ENCODE assay signal across 21 mouse cellular contexts in the genomic region with DNA sequence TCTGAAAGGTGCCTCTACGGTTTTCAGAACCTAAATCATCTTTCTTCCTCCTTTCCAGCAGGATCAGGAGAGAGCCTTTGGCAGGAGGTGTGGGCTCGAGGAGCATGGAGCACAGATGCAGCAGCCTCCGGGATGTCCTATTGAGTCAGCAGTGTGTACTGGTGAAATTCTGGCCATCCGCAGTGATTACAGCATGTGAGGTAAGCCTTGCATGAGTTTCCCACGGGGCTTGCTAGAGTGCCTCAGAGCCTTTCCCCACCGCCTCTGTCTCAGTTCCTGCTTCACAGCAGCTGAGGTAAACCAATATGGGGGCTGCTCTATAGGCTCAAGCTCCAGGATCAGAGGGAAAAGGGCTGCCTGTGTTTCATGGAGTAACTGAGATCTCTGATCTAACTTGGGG.
DNase-seq lines count a peak whose midpoint lies in the region; ATAC-seq and TF ChIP-seq lines count a peak whose summit lies in the region.
"Had no signal": no experiment of that assay in that cellular context is flagged by ENCODE, and none has a peak within 500 bp of the region (broad histone marks: within the 10 kb centered on the region; RNA-seq: fewer than 3 reads in every experiment).

No protein-coding gene starts in this region.

- H3K36me3 ChIP-seq in limb, embryonic 13.5 days, result no peaks in the 10 kb centered on the region
- H3K36me3 ChIP-seq in limb, embryonic 10.5 days, result no peaks in the 10 kb centered on the region
- H3K36me3 ChIP-seq in limb, embryonic 14.5 days (ENCODE audit: control insufficient read depth, insufficient read depth, low read length), result no peaks in the 10 kb centered on the region
- no peaks in the 10 kb centered on the region for H3K36me3 ChIP-seq in kidney, embryonic 14.5 days (ENCODE audit: control insufficient read depth, insufficient read depth, low read length)
- H3K36me3 ChIP-seq: embryonic facial prominence, embryonic 13.5 days; heart, embryonic 13.5 days; hindbrain, embryonic 15.5 days had no signal

- no peak overlapping the region for H3K4me2 ChIP-seq in limb, embryonic 13.5 days (replicated peaks)
- no peak overlapping the region for H3K4me2 ChIP-seq in limb, embryonic 14.5 days (replicated peaks; ENCODE audit: low read depth, low read length, severe bottlenecking)
- no peak overlapping the region for H3K4me2 ChIP-seq in kidney, embryonic 14.5 days (replicated peaks; ENCODE audit: low read depth, low read length)
- H3K4me2 ChIP-seq: embryonic facial prominence, embryonic 13.5 days; forebrain, embryonic 13.5 days; heart, embryonic 13.5 days; hindbrain, embryonic 15.5 days had no signal

- peak; percentile 54; the same call in 1 of the 2 replicates for ATAC-seq in limb, embryonic 13.5 days (ENCODE audit: low FRiP score, low read depth)
- ATAC-seq in limb, embryonic 14.5 days (ENCODE audit: low FRiP score, low read depth), result peak; percentile 64; the same call in 1 of the 2 replicates
- no peak for ATAC-seq in kidney, embryonic 14.5 days (ENCODE audit: low FRiP score, low TSS enrichment)
- ATAC-seq: activated CD4-positive, CD25-positive, alpha-beta regulatory T cell, adult 4 months; forebrain, embryonic 13.5 days; forebrain, postnatal 0 days; Patski had no signal

- no peak overlapping the region for H3K9ac ChIP-seq in limb, embryonic 13.5 days
- no peak overlapping the region for H3K9ac ChIP-seq in limb, embryonic 14.5 days (ENCODE audit: low read depth, low read length, severe bottlenecking)
- H3K9ac ChIP-seq in kidney, embryonic 14.5 days (ENCODE audit: low read depth, low read length), result no peak overlapping the region
- H3K9ac ChIP-seq: embryonic facial prominence, embryonic 13.5 days; forebrain, embryonic 13.5 days; forebrain, postnatal 0 days; heart, embryonic 13.5 days; hindbrain, embryonic 15.5 days had no signal

- intact Hi-C loops in left cerebral cortex, postnatal 4 days (cut with DNase I), result no loop called here

- peaks cover 29% of the 10 kb centered on the region for H3K4me1 ChIP-seq in limb, embryonic 13.5 days
- H3K4me1 ChIP-seq in limb, embryonic 10.5 days, result peaks cover 16% of the 10 kb centered on the region
- H3K4me1 ChIP-seq in limb, embryonic 14.5 days (ENCODE audit: control insufficient read depth, insufficient read depth, low read length), result peaks cover 10% of the 10 kb centered on the region
- no peaks in the 10 kb centered on the region for H3K4me1 ChIP-seq in kidney, embryonic 14.5 days (ENCODE audit: control insufficient read depth, insufficient read depth, low read length)

- H3K27ac ChIP-seq in limb, embryonic 13.5 days, result no peak overlapping the region
- no peak overlapping the region for H3K27ac ChIP-seq in limb, embryonic 10.5 days
- H3K27ac ChIP-seq in limb, embryonic 14.5 days (replicated peaks; ENCODE audit: low read depth, low read length), result no peak overlapping the region
- no peak overlapping the region for H3K27ac ChIP-seq in kidney, embryonic 14.5 days (ENCODE audit: low read depth, low read length)
- H3K27ac ChIP-seq: embryonic facial prominence, embryonic 13.5 days; forebrain, embryonic 13.5 days; heart, embryonic 13.5 days; hindbrain, embryonic 15.5 days had no signal

- WGBS in limb, embryonic 13.5 days, result 65% methylated on average over 6 of the region's 6 CpGs
- WGBS in limb, embryonic 10.5 days, result 79% methylated on average over 6 of the region's 6 CpGs
- WGBS in limb, embryonic 14.5 days, result 52% methylated on average over 6 of the region's 6 CpGs
- 84% methylated on average over 6 of the region's 6 CpGs for WGBS in kidney, embryonic 14.5 days

- peak; percentile 37 for DNase-seq in adrenal gland, postnatal 14 days
- DNase-seq in adrenal gland, postnatal 4 days (ENCODE audit: low spot score in 2 of 2), result no peak
- no peak for DNase-seq in limb, embryonic 10.5 days (ENCODE audit: low spot score)
- peak; percentile 41 for DNase-seq in limb, embryonic 14.5 days (ENCODE audit: low spot score)
- no peak for DNase-seq in left cerebral cortex, postnatal 4 days
- DNase-seq: adrenal gland, adult 8-10 months; cerebellum, adult 18-20 months; cerebellum, adult 9-11 months; cerebellum, postnatal 36 days; forebrain, postnatal 0 days; gastrocnemius, postnatal 14 days; heart, postnatal 36 days had no signal

- no peak for TF ChIP-seq POLR2A in limb, embryonic 14.5 days (IDR thresholded peaks at IDR 0.05; ENCODE audit: borderline replicate concordance, extremely low read depth, insufficient read depth, insufficient read length)

- no peak overlapping the region for H3K4me3 ChIP-seq in limb, embryonic 13.5 days
- no peak overlapping the region for H3K4me3 ChIP-seq in limb, embryonic 10.5 days
- no peak overlapping the region for H3K4me3 ChIP-seq in limb, embryonic 14.5 days (replicated peaks; ENCODE audit: low read length)
- H3K4me3 ChIP-seq in kidney, embryonic 14.5 days (ENCODE audit: low read length), result no peak overlapping the region
- H3K4me3 ChIP-seq: embryonic facial prominence, embryonic 13.5 days; forebrain, embryonic 13.5 days; heart, embryonic 13.5 days; hindbrain, embryonic 15.5 days had no signal

- no peaks in the 10 kb centered on the region for H3K27me3 ChIP-seq in limb, embryonic 13.5 days
- H3K27me3 ChIP-seq in limb, embryonic 10.5 days (ENCODE audit: low read depth, poor library complexity, severe bottlenecking), result no peaks in the 10 kb centered on the region
- H3K27me3 ChIP-seq in limb, embryonic 14.5 days (ENCODE audit: control insufficient read depth, insufficient read depth, low read length), result no peaks in the 10 kb centered on the region
- H3K27me3 ChIP-seq in kidney, embryonic 14.5 days (ENCODE audit: control insufficient read depth, insufficient read depth, low read length), result no peaks in the 10 kb centered on the region
- H3K27me3 ChIP-seq: CH12.LX; embryonic facial prominence, embryonic 13.5 days; forebrain, embryonic 13.5 days; heart, embryonic 13.5 days; hindbrain, embryonic 15.5 days had no signal

- no peaks in the 10 kb centered on the region for H3K9me3 ChIP-seq in limb, embryonic 13.5 days
- no peaks in the 10 kb centered on the region for H3K9me3 ChIP-seq in limb, embryonic 10.5 days (replicated peaks)
- H3K9me3 ChIP-seq in limb, embryonic 14.5 days (ENCODE audit: control insufficient read depth, low read length), result no peaks in the 10 kb centered on the region
- H3K9me3 ChIP-seq in kidney, embryonic 14.5 days (ENCODE audit: control insufficient read depth, low read length), result no peaks in the 10 kb centered on the region
- H3K9me3 ChIP-seq: embryonic facial prominence, embryonic 13.5 days; forebrain, embryonic 13.5 days; heart, embryonic 13.5 days; hindbrain, embryonic 15.5 days had no signal

Comparison
In these comparisons a context has a peak if more than half of its experiments do, and no peak if none do; other contexts are left out.
1. DNase-seq: peak in adrenal gland, postnatal 14 days (single experiment) and limb, embryonic 14.5 days (single experiment); none in adrenal gland, postnatal 4 days (0 of 2), limb, embryonic 10.5 days (single experiment) and left cerebral cortex, postnatal 4 days (single experiment).